Mouse (Mus musculus) embryo, embryonic 9.5 days (tissue): Measurements from ENCODE around the gene Gm21680.
"Not testable (repeated sequence)": the region's sequence is repeated elsewhere in the genome, so short reads cannot be mapped to it uniquely, and the experiment has no call there.

ENCODE experiments used
- DNase-seq: peaks from one replicate; pipeline ENCODE4 v3.0.0-alpha.2; 2017; ENCODE audit errors: extremely low spot score

The Gm21680 gene

DNA sequence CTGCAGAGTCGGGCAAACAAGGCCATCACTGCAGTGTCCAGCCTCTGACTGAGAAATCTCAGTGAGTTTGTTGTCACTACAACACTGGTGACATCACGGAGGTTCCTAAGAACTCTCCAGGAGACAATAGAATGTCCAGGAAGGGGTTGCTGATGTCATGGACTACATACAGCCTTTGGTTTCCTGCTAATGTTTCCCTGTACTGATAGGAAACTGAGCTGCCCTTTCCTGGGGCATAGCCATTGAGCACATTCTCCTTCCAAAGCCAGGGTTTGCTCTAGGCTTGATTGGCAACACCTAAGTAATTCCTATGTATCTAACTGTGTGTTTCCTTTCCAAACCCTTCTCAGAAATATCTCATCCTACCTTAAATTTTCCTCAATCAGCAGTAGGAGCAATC is at the start of gene Gm21680:
Gene Gm21680 (minus strand): TSS at position 101 of the 400 bp plus-strand sequence.
- DNase-seq, result not testable (repeated sequence)

DNA sequence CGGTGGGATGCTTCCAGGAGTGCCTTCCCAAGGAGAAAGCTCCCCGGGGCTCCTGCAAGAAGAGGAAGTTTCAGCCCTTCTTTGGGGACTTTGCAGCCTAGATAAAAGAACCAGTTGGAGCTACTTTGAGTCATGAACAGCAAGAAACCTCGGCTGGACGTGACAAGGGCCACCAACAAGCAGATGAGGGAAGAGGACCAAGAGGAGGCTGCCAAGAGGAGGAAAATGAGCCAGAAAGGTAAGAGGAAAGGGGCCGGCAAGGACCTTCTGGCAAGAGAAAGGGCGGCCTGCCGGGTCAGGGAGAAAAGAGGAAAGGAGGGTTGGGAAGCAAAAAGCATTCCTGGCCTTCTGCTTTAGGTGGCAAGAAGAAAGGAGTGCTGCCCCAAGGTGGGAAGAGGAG is 35.2 kb upstream of the Gm21680 start:
- not testable (repeated sequence) for DNase-seq

DNA sequence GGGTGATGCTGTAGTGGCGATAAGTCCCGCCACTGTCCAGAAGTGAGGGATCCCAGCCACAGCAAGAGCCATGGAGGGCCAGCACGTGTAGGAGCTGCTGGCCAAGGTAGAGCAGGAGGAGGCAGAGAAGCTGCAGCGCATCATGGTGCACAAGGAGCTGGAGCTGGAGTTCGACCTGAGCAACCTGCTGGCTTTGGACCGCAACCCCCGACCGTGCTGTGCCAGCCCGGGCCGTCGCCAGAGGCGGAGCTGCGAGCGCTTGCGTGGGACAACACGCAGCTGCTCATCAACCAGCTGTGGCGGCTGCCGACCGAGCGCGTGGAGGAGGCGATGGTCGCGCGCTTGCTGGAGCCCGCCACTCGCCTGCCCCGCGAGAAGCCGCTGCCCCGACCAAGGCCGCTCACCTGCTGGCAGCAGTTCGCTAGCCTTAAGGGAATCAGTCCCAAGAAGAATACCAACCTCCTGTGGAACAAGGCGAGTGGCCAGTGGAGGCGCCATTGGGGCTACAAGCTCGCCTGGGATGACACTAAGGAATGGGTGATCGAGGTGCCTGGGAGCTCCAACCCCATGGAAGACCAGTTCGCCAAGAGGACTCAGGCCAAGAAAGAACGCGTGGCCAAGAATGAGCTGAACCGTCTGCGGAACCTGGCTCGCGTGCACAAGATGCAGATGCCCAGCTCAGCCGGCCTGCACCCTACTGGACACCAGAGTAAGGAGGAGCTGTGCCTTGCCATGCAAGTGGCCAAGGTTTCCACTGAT is 34.7 kb upstream of the Gm21680 start:
- peak; percentile 74 for DNase-seq

DNA sequence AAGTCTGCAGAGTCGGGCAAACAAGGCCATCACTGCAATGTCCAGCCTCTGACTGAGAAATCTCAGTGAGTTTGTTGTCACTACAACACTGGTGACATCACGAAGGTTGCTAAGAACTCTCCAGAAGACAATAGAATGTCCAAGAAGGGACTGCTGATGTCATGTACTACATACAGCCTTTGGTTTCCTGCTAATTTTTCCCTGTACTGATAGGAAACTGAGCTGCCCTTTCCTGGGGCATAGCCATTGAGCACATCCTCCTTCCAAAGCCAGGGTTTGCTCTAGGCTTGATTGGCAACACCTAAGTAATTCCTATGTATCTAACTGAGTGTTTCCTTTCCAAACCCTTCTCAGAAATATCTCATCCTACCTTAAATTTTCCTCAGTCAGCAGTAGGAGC is 32.2 kb upstream of the Gm21680 start, which contains the start of gene Gm1979:
Gene Gm1979 (minus strand): TSS at position 101 of the 400 bp plus-strand sequence.
- DNase-seq, result not testable (repeated sequence)

DNA sequence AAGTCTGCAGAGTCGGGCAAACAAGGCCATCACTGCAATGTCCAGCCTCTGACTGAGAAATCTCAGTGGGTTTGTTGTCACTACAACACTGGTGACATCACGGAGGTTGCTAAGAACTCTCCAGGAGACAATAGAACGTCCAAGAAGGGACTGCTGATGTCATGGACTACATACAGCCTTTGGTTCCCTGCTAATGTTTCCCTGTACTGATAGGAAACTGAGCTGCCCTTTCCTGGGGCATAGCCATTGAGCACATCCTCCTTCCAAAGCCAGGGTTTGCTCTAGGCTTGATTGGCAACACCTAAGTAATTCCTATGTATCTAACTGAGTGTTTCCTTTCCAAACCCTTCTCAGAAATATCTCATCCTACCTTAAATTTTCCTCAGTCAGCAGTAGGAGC is 16.1 kb upstream of the Gm21680 start, which contains the start of gene Gm21698:
Gene Gm21698 (minus strand): TSS at position 101 of the 400 bp plus-strand sequence.
- not testable (repeated sequence) for DNase-seq

DNA sequence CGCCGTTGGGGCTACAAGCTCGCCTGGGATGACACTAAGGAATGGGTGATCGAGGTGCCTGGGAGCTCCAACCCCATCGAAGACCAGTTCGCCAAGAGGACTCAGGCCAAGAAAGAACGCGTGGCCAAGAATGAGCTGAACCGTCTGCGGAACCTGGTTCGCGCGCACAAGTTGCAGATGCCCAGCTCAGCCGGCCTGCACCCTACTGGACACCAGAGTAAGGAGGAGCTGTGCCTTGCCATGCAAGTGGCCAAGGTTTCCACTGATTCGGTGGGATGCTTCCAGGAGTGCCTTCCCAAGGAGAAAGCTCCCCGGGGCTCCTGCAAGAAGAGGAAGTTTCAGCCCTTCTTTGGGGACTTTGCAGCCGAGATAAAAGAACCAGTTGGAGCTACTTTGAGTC is 15.4 kb downstream of the Gm21680 start:
- DNase-seq, result not testable (repeated sequence)

GRCm38 (mm10) chr5:25956611-25957010 is 15.9 kb downstream of the Gm21680 start:
- DNase-seq, result peak; percentile 17

- not testable (repeated sequence) for DNase-seq
Observed at GRCm38 (mm10) chr5:25954317-25954716, 18.1 kb downstream of the Gm21680 start, which contains the start of gene Gm21671. Gm21671 (minus strand) TSS chr5:25954417.

DNA sequence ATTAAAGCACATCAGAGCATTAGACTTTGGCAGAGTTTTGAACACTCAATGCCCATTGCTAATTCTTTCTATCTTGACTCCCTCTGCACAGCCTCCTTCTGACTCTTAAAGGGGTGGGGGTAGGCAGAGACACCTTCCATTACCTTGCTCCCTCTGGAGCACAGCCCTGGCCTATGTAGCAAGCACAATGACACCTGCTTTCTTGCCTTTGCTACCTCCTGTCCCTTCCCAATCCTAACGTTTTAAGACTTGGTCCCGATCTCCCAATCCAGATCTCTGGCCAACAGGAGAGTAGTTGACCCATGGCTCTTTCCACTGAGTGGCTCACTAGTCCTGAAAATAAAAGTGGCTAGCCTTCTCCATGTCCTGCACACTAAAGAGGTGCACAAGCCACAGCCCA is 27.1 kb downstream of the Gm21680 start:
- DNase-seq, result not testable (repeated sequence)

- not testable (repeated sequence) for DNase-seq
Observed at GRCm38 (mm10) chr5:25942281-25942680, 30.2 kb downstream of the Gm21680 start, which contains the start of gene Gm21663. Gm21663 (minus strand) TSS chr5:25942381.
